In genomic region chr6:64727751-64728403, GRCm38 (mm10) we compare ENCODE assay signal across 8 mouse cellular contexts. TPM values are rescaled to one million over a fixed set of nuclear protein-coding genes. Genes with fewer than 3 reads are reported as not detected.
DNase-seq lines count a peak whose midpoint lies in the region; ATAC-seq and TF ChIP-seq lines count a peak whose summit lies in the region.

No protein-coding gene starts in this region.

- no peak for TF ChIP-seq CTCF in C2C12 (IDR thresholded peaks at IDR 0.05; ENCODE audit: control insufficient read depth, insufficient read depth, insufficient read length)
- TF ChIP-seq CTCF in stomach, postnatal 0 days (IDR thresholded peaks at IDR 0.05; ENCODE audit: low read depth): no peak

- WGBS in forebrain, embryonic 16.5 days: under 1% methylated on average over 29 of the region's 29 CpGs
- WGBS in kidney, embryonic 15.5 days: 1% methylated on average over 29 of the region's 29 CpGs
- WGBS in stomach, postnatal 0 days: 1% methylated on average over 29 of the region's 29 CpGs

- H3K4me2 ChIP-seq in forebrain, embryonic 16.5 days (ENCODE audit: low read length): peak overlapping the region; percentile 77
- H3K4me2 ChIP-seq in kidney, embryonic 15.5 days: peak overlapping the region; percentile 83
- H3K4me2 ChIP-seq in stomach, postnatal 0 days (replicated peaks; ENCODE audit: low read depth): peak overlapping the region; percentile 70

- no peak overlapping the region for H3K27ac ChIP-seq in forebrain, embryonic 16.5 days (ENCODE audit: low read length)
- H3K27ac ChIP-seq in kidney, embryonic 15.5 days: no peak overlapping the region
- no peak overlapping the region for H3K27ac ChIP-seq in stomach, postnatal 0 days (replicated peaks)

- H3K4me1 ChIP-seq in forebrain, embryonic 16.5 days (replicated peaks; ENCODE audit: control insufficient read depth, insufficient read depth, low read length): peaks cover 28% of the 10 kb centered on the region
- peaks cover 30% of the 10 kb centered on the region for H3K4me1 ChIP-seq in kidney, embryonic 15.5 days
- peaks cover 5% of the 10 kb centered on the region; the same call in 1 of the 2 replicates for H3K4me1 ChIP-seq in stomach, postnatal 0 days (replicated peaks; ENCODE audit: control insufficient read depth, insufficient read depth)

- no peak overlapping the region for H3K9ac ChIP-seq in forebrain, embryonic 16.5 days (replicated peaks; ENCODE audit: low read depth, low read length)
- H3K9ac ChIP-seq in kidney, embryonic 15.5 days: no peak overlapping the region
- no peak overlapping the region for H3K9ac ChIP-seq in stomach, postnatal 0 days (ENCODE audit: low read length)

- H3K9me3 ChIP-seq in forebrain, embryonic 16.5 days (ENCODE audit: control insufficient read depth, low read length): no peaks in the 10 kb centered on the region
- no peaks in the 10 kb centered on the region for H3K9me3 ChIP-seq in kidney, embryonic 15.5 days (replicated peaks)
- H3K9me3 ChIP-seq in stomach, postnatal 0 days (ENCODE audit: control insufficient read depth, low read length): no peaks in the 10 kb centered on the region

- H3K27me3 ChIP-seq in C2C12 (ENCODE audit: control insufficient read depth, insufficient read depth, insufficient read length): peaks cover 12% of the 10 kb centered on the region
- H3K27me3 ChIP-seq in forebrain, embryonic 16.5 days (replicated peaks; ENCODE audit: control insufficient read depth, insufficient read depth, low read length): peaks cover 49% of the 10 kb centered on the region
- H3K27me3 ChIP-seq in kidney, embryonic 15.5 days: peaks cover 62% of the 10 kb centered on the region
- H3K27me3 ChIP-seq in stomach, postnatal 0 days (ENCODE audit: control insufficient read depth, insufficient read depth, low read length): peaks cover 23% of the 10 kb centered on the region; the same call in 1 of the 2 replicates

- peak; percentile 34 for ATAC-seq in forebrain, embryonic 16.5 days
- peak; percentile 54; the same call in 1 of the 2 replicates for ATAC-seq in kidney, embryonic 15.5 days (replicated peaks; ENCODE audit: low FRiP score)
- no peak; the same call in 1 of the 2 replicates for ATAC-seq in stomach, postnatal 0 days (ENCODE audit: low FRiP score, low TSS enrichment)

- no peak for TF ChIP-seq EP300 in stomach, postnatal 0 days (optimal IDR thresholded peaks at IDR 0.05)

- peak; percentile 76 for DNase-seq in ZHBTc4 (ENCODE audit: low read depth, low spot score)
- DNase-seq in lung, postnatal 10 days: peak; percentile 11
- peak; percentile 24 for DNase-seq in stomach, postnatal 0 days (ENCODE audit: low spot score)
- DNase-seq in thymus, postnatal 4 days: no peak
- no peak for DNase-seq in cerebellum, adult 9-11 months

- H3K79me3 ChIP-seq in C2C12 (ENCODE audit: low read depth): no peaks in the 10 kb centered on the region

- no peak overlapping the region for H3ac ChIP-seq in C2C12 (ENCODE audit: control insufficient read depth, insufficient read length, low read depth)

- no peaks in the 10 kb centered on the region for H3K79me2 ChIP-seq in C2C12 (ENCODE audit: control insufficient read depth, insufficient read depth)

- H3K4me3 ChIP-seq in C2C12 (ENCODE audit: insufficient read depth, poor library complexity, severe bottlenecking): no peak overlapping the region
- H3K4me3 ChIP-seq in forebrain, embryonic 16.5 days (replicated peaks; ENCODE audit: low read length): peak overlapping the region; percentile 36
- H3K4me3 ChIP-seq in kidney, embryonic 15.5 days (replicated peaks): peak overlapping the region; percentile 44
- H3K4me3 ChIP-seq in stomach, postnatal 0 days (ENCODE audit: low read depth, low read length): peak overlapping the region; percentile 40

- no peaks in the 10 kb centered on the region for H3K36me3 ChIP-seq in C2C12 (ENCODE audit: control insufficient read depth, insufficient read depth)
- no peaks in the 10 kb centered on the region for H3K36me3 ChIP-seq in forebrain, embryonic 16.5 days (ENCODE audit: control insufficient read depth, insufficient read depth)
- no peaks in the 10 kb centered on the region for H3K36me3 ChIP-seq in kidney, embryonic 15.5 days
- H3K36me3 ChIP-seq in stomach, postnatal 0 days (ENCODE audit: control insufficient read depth, insufficient read depth, low read length): no peaks in the 10 kb centered on the region

TF ChIP-seq in C2C12, 6 proteins besides CTCF, POLR2A, EP300 and RAD21:
- peak; percentile 30 for TF ChIP-seq CEBPB (IDR thresholded peaks at IDR 0.05; ENCODE audit: low read depth)
- no peak for TF ChIP-seq USF1 (IDR thresholded peaks at IDR 0.05; ENCODE audit: low read depth)
TF ChIP-seq in C2C12: peak in this region for 1.

RNA-seq across cellular contexts. Expression of gene Atoh1, which starts 1.0 kb away (rescaled TPM):
- not detected for polyA plus RNA-seq in C2C12 (2012; fragmentation: generic; extraction: Trizol)
- polyA plus RNA-seq in forebrain, embryonic 16.5 days (2015; fragmentation: Nextera tagmentation; extraction: Ambion mirVana): 0.30 TPM in 1 of 2 replicates, not detected in the other
- 0.62 TPM in 1 of 2 replicates, not detected in the other for polyA plus RNA-seq in kidney, embryonic 15.5 days (2015; fragmentation: Nextera tagmentation; extraction: Ambion mirVana)
- polyA plus RNA-seq in stomach, postnatal 0 days (2015; fragmentation: Nextera tagmentation; extraction: Ambion mirVana): 0.07 and 0.11 TPM in 2 replicates

Comparison
In these comparisons a context has a peak if more than half of its experiments do, and no peak if none do; other contexts are left out.
1. DNase-seq: peak in ZHBTc4 (single experiment), lung, postnatal 10 days (single experiment) and stomach, postnatal 0 days (single experiment); none in thymus, postnatal 4 days (single experiment) and cerebellum, adult 9-11 months (single experiment).
2. Peak in every context shown above with its lines, with median percentiles within 50 percentile points of each other: H3K4me2 ChIP-seq.